Mouse (Mus musculus) left cerebral cortex, adult 18-20 months (tissue): ENCODE measurements around the gene Nr2f2. TPM values are rescaled to one million over a fixed set of nuclear protein-coding genes. Genes with fewer than 3 reads are reported as not detected.

Source experiments
- DNase-seq, 2 experiments: peaks; one replicate each; pipeline ENCODE4 v3.0.0; 2021 to 2022; ENCODE audit warnings: low spot score in 2 of 2, mixed read lengths in 1 of 2
- long read RNA-seq, 2 experiments: library from polyadenylated mRNA; stranded (forward); transcript quantifications; one replicate each; pipeline ENCODE4 v2.0.0; 2021
- total RNA-seq, 2 experiments: library from RNA; stranded (reverse); gene quantifications; 2 replicates each; pipeline ENCODE4 v1.2.3; 2021

Gene Nr2f2
- 10 to 100 TPM; 35.3 to 42.7 TPM for total RNA-seq
- long read RNA-seq, experiment 1, full-length matches to known transcripts = 12 of 31 reads
- long read RNA-seq, experiment 1, partial matches to known transcripts = 17 of 31 reads
- long read RNA-seq, experiment 1, other reads (novel, unspliced or antisense) = 2 of 31 reads
- long read RNA-seq, experiment 2, full-length matches to known transcripts = 11 of 31 reads
- long read RNA-seq, experiment 2, partial matches to known transcripts = 20 of 31 reads
- long read RNA-seq, experiment 2, other reads (novel, unspliced or antisense) = 0 of 31 reads

DNA sequence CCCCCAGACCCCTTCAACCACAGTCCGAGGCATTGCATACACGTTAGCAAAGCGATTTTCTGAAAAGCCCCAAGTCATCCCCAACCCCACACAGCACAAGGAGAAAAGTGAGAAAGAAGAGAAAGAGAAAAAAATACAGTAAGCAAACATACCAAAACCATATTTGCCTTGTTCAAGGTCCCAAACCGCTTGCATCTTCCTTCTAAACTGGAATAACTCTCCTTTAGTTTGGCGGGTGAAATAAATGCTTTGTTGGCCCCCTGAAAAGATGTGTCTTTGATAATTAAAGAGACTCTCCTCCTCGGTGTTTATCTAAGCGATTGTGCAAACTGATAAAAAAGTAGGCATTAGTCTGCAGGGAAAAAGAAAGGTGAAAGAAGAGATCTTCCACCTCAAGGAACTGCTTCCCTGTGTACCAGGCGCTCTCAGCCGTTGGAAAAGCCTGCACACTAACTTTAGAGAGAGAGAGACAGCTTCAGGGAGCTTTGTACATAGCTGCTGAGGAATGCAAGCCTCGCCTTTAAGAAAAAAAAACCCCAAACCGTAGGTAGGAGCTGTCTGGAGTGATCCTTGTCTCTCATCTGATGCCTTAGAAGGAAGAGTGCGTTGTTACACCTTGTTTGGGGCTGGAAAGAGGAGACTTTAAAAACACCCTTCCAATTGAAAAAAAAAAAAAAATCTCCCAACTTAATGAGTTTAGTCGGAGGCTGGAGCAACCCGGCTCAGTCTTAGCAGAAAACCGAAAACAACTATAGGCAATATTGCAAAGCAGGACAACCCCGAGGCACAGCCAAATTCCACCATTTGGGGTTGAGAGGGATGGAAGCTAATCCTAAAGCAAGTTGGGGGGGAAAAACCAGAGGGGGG, at the start of gene Nr2f2:
TSS of gene Nr2f2 (minus strand) at position 795 of the 867 bp plus-strand sequence.
- no peak for DNase-seq

DNA sequence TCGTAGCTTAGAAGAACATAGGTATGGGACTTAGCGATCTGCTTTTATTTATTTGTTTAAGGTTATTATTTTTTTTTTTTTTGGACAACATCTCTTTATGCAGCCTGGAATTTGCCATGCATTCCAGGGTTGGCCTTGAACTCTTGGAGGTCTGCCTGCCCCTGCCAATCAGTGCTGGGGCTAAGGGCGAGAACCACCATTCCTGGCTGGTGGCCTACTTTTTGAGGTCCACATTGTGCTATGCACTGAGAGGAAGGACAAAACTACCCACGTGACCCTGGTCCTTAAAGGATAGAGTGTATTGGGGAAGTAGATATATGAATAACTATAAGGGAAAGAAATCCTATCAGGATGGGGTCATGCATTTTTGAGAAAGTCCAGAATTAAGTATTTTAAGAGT, 47.9 kb upstream of the Nr2f2 start:
- no peak for DNase-seq

DNA sequence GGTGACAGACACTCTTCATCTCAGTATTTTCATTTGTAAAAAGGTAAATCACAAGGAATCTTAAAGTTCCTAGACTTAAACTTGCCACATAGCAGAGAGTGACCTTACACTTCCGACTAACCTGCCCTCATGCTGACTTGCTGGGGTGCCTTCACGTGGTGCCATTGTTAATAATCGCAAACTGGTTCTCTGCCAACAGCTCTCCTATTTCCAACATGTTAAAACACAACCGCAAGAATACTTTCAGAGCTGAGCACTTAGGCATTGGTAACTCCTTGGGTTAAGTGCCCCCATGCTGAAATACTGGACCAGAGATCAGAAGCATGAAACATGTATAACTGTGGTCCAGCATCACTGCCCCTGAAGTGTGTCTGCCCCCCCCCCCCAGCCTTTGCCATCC, 47.1 kb upstream of the Nr2f2 start:
- no peak for DNase-seq

DNA sequence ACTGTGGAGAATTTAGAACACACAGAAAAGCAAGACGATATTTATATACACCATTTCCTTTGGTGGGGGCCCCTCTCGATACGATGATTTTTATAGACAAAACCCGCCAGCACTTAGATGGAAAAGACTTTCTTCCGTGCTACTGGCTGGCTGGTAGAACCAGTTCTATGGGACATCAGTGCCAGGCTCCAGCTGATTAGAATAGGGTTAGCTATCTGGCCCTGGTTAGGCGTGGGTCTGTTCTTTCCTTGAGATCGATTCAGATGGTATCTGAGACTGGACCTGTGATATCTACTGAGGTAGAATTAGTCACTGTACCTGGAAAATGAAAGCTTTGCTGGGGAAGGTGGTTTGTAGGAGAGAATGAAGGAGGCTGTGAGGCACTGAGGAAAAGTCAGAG, 46.4 kb upstream of the Nr2f2 start:
- DNase-seq = no peak

DNA sequence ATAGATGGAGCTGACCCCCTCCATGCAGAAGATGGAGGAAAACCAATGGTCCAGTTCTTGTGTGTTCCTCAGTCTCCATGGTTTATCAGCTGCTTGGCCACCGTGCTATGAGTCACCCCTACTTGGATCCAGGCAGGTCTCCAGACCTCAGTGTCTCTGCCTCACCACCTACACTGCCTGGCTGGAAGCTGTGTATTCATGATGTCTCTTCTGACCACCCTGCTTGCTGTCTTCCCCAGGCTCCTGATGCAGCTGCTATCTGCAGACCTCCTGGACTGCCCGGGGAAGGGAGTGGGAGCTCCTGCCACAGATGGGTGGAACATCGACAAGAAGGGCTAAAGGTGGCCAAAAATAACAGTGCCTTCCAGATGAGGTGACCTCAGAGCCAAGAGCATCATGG, 43.8 kb upstream of the Nr2f2 start:
- DNase-seq = no peak

DNA sequence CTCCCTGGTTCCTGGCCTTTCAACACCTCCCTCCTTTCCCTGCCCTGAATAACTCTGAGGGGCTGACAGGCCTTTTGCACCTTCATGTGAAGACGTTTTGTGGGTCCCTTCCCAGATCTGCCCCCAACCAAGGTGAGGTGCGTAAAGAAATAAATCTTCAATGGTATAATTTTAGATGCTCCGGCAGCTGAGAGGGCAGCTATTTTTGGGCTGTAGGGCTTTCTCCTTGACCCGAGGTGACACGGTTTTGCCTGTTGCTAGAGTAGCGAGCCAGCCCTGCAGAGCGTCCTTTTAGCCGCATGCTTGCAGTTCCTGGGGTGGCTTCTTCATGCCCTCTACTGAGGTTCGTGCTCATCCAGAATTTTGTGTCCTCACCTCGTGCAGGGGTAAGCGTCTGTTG, 43.4 kb upstream of the Nr2f2 start:
- DNase-seq = no peak

DNA sequence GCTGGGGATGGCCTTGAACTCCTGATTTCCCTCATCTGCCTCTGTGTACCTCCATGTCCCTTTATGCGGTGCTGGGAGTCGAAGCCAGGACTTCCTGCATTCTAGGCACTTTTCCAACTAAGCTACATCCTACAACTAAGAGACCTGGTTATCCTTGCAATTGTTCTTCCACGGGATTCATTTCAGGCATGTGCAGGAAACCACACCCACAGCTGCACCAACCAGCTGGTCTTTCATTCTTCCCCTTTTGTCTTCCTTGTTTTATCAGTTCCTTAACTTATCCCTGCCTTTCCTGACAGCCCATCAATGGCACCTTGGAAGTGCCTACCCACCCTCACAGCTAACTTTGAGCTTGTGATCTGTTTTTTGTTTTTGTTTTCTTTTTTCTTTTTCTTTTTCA, 42.3 kb upstream of the Nr2f2 start:
- no peak for DNase-seq

DNA sequence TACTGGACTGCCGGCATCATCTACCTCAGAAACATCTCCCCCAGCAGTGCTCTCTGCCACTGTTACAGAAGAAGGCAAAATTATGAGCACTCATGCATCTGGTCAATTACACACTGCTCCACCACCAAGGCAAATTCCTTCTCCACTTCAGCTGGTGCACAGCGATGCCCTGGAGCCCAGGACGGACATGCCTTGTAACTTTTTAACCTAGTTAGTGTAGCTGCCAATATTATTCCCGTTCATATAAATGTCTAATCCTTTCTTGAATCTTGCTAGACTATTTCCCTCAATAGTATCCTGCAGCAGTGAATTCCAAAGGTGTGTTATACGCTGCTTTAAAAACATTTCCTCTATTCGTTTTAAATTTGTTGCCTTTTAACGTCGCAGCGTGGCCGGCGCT, 40.6 kb upstream of the Nr2f2 start:
- DNase-seq = no peak

DNA sequence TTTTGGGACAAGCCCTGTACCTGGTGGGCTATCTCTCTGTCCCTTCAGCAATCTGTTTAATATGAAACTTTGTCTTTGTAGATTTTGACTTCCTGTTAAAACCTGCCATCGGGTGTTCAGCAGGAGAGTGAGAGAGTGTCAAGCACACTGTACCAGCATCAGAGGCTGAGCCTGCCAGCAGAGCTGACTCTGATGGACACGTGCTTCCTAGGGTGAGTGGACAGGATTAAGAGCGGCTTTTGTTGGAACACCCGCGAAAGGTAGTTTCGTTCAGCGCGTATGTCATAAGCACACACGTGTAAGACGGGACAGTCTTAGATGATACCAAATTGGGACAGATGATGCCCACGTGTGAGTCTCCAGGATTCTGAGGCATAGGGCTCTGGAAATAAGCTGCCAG, 40.0 kb upstream of the Nr2f2 start:
- no peak for DNase-seq

DNA sequence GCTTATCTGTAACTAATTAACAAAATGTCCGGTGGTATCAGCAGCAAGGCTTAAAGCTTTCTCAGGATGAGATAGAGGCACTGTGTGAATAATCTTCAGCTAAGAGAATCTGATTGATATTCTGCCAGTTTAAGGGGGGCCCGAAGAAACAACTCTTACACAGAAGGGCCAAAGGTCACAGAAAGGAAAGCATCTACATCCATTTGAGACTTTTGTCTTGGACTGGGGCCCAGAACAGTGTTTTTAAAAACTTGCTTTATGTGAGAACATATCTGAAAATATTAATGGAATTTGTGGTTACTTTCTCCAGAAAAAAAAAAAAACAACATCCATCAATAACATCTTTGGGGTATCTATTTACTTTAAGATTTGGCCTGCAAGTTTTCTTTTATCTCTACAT, 38.9 kb upstream of the Nr2f2 start:
- no peak for DNase-seq

DNA sequence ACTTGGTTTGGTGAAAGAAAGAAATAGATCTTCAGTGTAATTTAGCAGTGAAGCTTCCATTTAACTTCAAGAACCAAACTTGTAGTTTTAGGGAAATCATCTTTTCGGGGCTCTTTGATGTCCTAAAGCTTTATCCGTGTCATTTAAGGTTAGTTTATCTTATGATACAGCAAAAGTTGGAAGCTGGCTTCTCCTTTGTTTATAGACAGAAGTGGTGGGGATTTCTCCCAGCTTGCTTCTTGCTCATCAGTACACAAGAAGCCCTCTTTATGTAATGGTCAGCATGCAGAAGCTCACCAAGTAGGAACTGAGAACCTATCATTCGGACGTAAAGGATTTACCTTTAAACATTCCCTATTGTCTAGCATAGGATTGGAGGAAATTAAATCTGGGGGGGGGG, 16.3 kb upstream of the Nr2f2 start:
- DNase-seq = no peak

DNA sequence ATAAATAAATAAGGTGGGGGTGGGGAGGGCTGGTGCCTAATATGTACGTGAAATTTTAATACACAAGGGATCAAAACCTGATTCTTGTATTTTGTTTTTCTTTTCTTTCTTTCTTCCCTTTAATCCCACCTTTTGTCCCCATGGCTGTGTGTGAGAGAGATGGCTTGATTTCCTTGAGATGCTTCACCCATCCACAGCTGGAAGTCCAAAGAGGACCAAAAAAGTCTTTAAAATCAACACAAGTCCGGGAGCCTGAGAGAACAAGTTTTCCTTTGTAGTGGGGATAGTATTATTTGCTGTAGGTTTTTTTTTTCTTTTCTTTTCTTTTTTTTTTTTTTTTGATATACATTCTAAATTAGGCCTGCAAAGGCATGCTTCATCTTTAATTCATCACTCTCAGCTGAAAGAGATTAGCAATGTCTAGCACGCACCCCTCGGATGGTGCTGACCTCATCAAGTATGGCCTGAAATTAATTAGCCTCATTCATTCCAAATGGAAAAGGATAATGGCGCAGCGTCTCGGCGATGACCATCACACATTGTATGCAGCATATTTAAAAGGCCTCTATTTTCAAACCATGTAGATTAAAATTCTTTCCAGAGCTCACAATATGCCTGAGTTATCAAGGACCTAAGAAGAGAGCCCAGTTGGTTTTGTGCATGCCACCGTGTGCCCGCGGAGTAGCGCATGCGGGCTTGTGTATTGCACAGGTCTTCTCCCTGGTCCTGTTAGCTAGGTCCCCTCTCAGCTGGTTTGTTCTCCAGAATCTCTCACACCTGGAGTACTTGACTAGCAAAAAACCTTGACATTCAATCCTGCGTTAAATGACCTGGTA, 15.1 kb upstream of the Nr2f2 start:
- DNase-seq = no peak

DNA sequence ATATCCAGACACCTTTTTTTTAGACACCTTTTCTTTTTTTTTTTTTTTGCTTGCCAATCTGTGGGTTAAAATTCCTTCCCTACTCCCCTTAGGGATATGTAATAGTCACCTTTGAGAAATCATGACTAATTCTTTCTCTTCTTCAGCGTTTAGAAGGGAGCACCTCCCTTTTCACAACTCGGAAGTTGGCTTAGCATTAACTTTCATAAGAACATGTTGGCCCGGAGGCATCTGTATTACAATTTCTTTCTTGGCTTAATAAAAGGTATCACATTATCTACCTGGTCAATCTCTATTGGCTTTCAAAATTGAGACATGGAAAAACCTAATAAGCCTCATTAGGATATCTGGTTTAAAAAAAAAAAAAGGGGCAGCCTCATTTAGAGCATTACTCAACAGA, 14.4 kb upstream of the Nr2f2 start:
- no peak for DNase-seq

DNA sequence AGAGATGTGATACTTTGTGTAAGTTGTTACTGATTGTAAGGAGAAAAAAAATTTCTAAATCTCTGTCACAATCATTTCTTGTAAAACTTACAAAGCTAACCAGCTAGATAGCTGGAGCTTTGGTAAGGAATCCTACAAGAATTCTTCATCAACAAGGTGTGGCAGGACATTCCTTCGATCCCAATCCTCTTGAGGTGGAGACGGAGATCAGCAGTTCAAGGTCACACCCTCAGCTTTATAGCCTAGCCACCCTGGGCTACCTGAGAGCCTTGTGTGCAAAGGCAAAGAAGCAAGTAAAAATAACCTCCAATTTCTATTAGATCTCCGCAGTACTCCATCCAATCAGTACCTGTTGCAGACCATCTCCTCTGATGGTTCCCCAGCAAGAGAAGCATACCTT, 13.7 kb upstream of the Nr2f2 start:
- DNase-seq = no peak

DNA sequence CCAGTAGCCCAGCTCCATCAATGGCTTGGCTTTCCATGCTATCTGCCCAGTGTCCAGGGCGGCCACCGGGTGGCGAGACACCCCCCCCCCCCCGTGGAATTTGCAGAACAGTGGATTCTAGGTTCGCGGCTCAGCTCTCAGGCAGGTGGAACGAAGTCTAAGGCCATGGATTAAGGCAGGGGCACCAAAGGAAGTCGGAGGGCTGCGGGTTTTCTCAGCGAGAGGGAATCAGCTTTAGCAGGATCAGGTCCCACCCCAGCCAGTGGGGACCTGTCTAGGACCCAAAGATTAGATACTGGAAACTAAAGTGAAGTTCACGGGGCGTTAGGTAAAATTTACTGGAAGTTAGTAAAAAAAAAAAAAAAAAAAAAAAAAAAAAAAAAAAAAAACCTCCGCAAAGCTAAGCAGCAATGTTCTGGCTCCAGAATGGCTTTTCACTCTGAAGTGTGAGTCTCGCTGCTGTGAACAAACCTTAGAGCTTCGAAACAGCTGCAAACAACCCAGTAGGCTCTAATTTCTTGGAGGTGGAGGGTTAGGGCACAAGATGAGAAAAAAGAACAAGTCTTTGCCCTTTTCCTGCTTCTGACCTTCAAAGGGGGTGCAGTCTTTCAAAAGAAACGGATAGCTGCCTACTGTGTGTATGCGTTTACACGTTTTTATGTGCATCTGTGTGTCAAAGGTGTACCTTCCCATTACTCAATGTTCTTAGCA, 4.2 kb upstream of the Nr2f2 start:
- no peak for DNase-seq

DNA sequence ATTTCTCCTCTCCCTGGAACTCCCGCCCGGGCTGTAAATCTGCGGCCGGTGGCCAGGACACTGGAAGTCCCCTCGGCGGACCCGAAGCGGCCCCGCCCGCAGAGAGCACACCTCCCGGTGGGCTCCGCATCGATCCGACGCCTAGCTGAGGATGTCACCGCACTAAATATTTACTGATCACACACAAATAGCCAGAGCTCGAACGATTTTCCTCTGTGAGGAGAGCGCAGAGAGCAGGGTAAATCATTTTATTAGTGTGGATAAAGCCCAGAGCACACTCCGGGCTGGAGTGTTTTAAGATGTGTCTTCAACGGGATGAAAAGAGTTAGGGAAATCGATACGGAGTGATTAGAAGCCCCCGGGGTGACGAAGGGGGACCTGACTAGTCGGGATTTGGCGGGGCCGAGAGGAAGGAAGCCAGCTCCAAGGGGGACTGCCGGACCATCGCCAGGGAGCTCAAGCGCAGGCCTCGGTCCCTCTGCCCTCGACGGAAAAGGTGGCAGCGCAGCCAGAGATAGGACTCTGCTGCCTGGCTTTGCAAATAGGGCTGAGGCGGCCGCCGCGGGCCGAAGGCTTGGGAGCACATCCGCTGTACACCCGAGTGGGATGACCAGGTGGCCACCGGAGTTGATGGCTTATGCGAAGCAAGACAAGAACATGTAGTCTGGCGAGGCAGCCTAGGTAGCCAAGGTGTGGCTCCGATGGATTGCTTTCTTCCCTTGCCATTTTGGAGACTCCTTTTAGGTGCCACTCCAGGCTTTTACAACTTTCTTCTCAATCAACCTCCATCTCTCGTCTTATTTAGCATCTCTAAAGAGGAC, 3.4 kb upstream of the Nr2f2 start:
- DNase-seq = no peak

DNA sequence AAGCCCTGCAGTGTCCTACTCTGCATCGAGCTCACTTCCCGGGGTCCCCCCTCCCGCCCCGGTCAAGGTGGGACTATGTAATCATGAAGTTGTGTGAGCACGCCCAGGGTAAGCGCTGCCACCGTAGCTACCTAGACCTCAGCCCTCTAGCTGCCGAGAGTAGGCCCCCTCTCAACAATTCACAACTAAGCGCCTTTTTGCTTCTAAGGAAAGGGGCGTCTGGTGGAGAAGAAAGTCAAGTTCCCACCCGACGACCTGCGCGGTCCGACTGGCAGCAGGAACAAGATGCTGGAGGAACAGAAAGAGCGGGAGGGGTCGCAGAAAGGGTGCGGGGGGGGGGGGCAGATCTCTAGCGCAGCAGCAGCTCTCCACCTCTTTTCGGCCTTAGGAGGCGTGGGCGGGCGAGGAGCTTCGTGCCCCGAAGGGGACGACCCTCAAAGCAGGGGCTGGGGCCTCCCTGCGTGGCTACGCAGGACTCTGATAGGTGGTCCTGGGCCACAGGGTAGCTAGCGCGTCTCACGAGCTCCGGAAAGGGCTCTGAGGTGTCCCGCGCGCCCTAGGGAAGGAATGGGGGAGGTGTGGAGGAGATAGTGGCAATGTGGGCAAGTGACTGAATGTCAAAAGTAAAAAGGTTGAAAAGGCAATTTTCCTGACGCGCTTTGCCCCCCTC, 2.7 kb upstream of the Nr2f2 start:
- no peak for DNase-seq

DNA sequence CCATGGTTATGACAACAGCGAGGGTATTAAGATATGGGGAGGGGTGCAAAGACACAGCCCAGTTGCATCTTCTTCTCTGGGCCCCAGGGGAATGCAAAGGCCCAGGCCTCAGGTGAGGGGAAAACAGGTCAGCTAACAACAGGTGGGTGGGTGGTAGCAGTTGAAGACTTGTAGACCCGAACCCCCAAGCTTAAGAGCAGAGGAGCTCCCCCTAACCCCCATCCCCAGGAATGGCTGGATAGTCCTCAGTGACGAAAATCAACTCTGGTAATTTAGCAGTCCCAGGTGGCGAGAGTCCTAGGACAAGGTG, 2.2 kb upstream of the Nr2f2 start:
- DNase-seq = no peak

DNA sequence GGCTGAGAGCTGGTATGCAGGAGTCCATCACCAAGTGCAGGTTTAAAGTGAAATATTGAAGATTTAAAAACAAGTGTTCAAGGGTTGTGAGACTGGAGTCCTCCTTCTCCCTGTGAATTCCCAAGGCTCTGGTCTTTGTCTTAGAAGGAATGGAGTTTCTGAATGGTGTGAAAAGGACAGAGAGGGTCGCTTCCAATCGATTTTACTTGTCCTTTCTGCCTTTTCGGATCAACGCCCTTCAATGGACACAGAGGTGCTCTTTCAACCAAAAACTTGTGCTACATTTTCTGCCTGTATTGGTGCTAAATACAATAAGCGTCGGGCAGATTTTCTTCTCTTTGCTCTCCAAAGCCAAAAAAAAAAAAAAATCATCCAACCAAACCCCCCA, 1.7 kb upstream of the Nr2f2 start:
- DNase-seq = no peak
